Mouse (Mus musculus): ENCODE results near the gene D230025D16Rik.

DNA sequence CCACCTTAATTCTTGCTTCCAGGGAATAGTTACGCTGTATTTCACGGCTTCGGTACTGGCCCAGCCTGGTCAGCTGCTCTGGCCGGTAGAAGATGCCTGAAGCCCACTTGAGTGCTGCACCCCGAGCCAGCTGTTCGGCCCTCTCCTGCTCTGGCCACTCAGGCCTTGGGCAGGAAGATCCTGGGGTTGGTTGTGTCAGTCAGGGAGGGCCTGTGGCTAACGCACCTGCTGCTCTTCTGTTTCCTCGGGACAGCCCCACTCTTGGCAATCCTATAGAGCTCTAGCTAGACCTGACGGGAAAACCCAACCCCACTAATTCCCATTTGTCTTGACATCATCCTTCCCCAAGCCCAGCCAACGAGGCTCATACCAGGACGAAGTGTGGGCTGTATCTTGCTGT, 70.3 kb downstream of the D230025D16Rik start:
- TF ChIP-seq GATA1 (IDR thresholded peaks at IDR 0.05; ENCODE audit: low read length), result no peak
- TF ChIP-seq TAL1 (IDR thresholded peaks at IDR 0.05; ENCODE audit: low read length), result 0 out of 3 replicates have a peak, but pooled peaks have one; percentile 7

Measured in erythroblast, embryonic 14.5 days (primary cell).